Mouse (Mus musculus): ENCODE measurements around the gene Fmr1.
"Not testable (repeated sequence)": the region's sequence is repeated elsewhere in the genome, so short reads cannot be mapped to it uniquely, and the experiment has no call there.

DNA sequence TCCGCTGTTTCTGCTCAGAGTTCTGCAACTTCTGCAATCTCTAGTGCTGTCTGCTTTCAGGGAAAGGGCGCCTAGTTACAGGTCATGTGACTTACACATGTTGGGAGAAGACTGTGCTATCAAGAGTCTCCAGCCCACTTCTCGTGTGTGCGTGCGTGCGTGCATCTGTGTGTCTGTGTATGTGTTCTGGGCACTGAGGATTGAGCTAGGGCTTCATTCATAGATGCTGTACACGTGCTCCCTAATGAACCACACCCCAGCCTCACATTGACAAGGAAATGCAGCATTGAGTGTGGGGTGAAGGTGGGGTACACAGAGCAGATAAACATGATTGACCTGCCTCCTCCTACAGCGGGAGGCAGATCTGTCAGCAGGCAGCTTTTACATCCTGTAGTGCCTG, 13.6 kb downstream of the Fmr1 start:
- TF ChIP-seq POLR2A (IDR thresholded peaks at IDR 0.05; ENCODE audit: low read depth, low read length); CTCF (IDR thresholded peaks at IDR 0.05; ENCODE audit: extremely low read depth, insufficient read depth, insufficient read length, insufficient replicate concordance): not testable (repeated sequence)
